Mouse (Mus musculus) layer of hippocampus, postnatal 10 days (tissue): ENCODE measurements around the gene Thoc7. TPM values are rescaled to one million over a fixed set of nuclear protein-coding genes. Genes with fewer than 3 reads are reported as not detected.
"Not testable (repeated sequence)": the region's sequence is repeated elsewhere in the genome, so short reads cannot be mapped to it uniquely, and the experiment has no call there.

Experiments
- DNase-seq, 2 experiments: peaks; one replicate each; pipeline ENCODE4 v3.0.0; 2021; ENCODE audit warnings: low spot score in 2 of 2
- long read RNA-seq: library from polyadenylated mRNA; stranded (forward); transcript quantifications from one replicate; pipeline ENCODE4 v2.0.0, GENCODE M21; 2023
- total RNA-seq, 2 experiments: library from RNA; stranded (reverse); gene quantifications; 2 replicates each; pipeline ENCODE4 v1.2.3; 2021

Thoc7 gene
- 100 to 1,000 TPM; 109 to 128 TPM for total RNA-seq
- long read RNA-seq, transcript Thoc7-210 (9 exons, 951 nt), result minor isoform, 8 of 118 reads
- long read RNA-seq, transcript Thoc7-201 (8 exons, 937 nt), result major isoform, 62 of 118 reads
- long read RNA-seq, partial matches to known transcripts, result 13 of 118 reads
- long read RNA-seq, other reads (novel, unspliced or antisense), result 35 of 118 reads

DNA sequence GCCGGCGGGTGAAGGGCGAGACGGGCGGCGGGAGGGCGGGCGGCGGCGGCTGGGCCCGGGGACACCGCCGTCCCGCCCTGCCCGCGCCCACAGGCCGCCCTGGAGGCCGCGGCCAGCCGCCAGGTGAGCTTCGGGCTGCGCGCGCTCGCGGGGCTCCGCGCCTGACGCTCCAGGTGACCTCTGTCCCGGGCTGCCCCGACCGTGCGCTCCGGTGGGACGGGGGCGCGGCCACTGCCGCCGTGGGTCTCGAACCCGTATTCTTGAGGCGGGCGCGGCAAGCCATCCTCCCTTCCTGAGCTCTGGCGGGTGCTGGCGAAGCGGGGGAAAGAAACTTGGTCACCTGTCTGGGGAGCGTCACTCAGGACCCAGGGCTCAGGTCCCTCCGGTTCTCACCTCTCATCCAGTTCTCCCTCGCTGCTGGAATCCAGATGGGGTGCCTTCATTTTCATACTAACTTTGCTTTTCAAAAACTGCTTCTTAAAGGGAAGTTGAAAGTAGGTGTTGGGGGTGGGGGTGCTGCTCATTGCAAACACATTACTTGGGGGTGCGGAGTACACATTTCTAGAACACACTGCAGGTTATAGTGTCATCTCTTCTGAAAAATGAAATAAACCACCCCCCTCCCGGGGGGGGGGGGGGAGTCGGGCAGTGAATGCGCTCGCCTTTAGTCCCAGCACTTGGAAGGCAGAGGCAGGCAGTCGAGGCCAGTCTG, at the start of gene Thoc7, which contains the start of gene Atxn7:
Gene Thoc7, minus strand, starts transcription at position 452 of the 712 bp plus-strand sequence.
Gene Atxn7, plus strand, starts transcription at position 40 of the 712 bp plus-strand sequence.
- DNase-seq, result peak; percentile 52 to 61

DNA sequence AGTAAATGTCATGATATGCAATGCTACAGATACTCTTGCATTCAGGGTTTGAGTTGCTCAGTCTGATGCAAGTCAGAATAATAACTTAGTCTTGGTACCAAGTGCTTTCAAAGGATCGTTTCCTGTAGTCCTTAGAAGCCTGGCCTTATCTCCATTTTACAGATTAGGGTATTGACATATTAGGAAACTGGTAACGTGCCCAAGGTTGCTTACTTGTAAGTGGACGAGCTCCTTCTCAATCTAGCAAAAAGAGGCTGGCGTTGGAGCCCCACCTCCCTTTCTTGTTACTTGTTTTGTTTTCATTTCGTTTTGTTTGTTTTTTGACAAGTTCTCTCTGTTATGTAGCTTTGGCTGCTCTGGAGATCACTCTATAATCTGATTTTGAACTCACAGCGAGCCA, 48.1 kb upstream of the Thoc7 start:
- no peak for DNase-seq

DNA sequence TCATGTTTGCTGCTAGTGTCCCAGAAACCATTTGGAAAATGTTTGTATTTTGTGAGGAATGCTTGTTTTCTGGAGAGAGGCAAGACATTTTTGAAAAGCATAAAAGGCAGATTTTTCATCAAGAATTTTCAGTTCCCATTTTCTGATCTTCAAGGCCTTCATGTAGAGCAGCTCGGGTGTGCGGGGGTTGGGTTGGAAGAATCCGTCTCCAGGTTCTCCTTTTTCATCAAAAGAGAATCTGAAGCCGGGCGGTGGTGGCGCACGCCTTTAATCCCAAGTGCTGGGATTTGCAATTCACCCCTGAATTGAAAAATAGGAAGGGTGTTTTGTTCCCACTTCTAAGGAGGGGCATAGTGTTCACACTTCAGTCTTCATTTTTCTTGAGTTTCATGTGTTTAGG, 41.1 kb upstream of the Thoc7 start:
- no peak for DNase-seq

DNA sequence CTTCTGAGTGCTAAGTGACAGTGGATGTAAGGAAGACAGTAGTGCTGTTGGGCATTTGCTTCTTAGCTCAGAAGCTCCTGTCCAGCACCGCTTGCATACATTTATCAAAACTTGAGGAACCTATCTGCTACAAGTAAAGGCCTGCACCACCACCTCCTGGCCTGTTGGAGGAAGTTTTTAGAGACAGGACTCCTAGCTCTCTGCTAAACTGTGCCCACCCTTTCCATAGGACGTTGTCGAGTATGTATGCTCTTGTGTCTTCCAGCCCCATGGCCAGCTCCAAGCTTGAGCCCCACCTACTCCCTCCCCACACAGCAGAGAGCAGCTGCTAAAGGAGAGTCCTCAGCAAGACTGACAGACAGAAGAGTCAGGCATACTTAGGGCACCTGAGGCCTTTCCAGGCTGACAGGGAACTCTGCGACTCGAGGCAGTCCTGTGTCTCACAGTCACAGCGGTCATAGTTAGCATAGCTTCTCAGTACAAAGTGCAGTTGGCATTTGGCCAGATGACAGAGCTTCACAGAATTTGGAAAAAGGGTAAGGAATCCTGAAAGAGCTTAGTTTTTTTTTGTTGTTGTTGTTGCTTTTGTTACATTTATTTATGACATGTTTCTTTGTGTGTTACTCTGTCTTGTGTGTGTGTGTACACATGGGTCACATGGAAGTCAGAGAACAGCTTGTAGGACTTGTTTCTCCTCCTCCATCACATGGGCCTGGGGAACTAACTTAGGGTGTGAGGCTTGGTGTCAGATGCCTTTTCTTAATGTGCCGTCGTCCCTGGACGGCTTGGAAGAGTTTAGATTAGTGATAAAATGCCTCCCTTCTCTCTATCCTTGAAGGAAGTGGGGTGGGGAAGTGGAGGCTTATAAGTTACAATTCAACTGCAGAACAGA, 33.8 kb upstream of the Thoc7 start:
- DNase-seq, result no peak

DNA sequence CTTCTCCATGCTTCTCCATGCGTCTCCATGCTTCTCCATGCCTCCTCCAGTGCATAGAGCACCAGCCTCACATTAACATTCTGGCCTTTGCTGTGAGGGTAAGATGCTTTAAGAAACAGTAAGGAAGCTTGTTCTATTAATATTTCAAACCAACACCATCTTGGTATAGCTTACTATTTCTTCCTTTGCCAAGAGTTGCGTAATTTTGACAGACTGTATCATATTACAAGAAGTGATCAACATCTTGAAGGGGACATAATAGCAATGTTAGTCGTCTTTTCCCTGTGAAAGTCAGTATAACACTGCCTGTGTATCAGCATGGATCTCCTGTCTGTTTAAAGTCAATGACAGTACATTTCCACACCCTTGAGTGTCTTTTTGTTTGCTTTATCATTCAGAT, 29.1 kb upstream of the Thoc7 start:
- no peak for DNase-seq

DNA sequence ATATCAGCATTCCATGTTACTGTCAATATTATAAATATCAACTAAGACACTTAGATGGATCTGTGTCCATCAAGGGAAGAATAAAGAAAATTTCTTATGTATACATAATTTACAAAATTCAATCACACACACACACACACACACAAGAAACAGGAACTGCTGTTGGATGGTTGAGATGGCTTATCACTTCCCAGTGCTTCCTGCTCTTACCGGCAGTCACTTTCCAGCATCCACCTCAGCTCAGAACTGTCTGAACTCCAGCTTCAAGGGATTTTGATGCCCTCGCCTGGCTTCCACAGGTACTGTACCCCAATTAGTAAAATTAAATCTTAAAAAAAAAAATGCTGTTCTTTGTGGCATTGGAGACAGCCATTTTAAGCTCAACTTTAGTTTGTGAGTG, 26.7 kb upstream of the Thoc7 start:
- DNase-seq, result no peak

DNA sequence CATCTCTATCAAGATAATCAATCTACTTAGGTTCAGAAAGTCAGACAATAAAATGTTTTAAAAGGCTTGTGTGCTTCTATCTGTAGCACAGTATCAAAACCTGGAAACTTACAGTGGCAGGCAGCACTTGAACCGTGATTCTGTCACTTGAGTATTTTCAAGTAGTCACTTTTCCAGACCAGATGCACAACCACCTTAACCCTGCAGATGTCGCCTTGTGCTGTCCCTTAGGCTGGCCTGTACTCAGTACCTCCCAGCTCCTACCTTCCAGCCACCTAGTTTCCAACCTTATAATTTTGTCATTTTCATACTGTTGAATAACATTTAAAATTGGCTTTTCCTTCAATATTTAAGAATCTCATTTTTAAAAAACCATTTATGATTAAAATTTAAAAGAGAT, 20.5 kb upstream of the Thoc7 start:
- DNase-seq, result no peak

DNA sequence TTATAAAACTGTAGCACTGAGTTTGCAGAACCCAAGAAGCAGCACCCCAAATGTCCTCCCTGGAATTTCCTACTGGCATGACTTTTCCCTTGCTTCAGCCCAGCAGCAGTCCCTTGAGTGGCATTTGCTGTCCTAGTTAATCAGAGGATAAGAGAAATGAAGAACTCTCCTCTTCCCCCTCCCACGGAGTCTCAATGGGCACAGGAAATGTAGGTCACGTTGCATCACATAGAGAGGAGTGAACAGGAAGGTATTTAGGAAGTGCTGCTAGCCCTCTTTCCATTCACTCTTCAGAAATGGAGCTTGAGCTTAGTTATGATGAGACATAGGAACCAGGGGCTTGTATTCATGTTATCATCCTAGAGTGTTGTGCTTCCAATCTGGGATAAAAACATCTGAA, 19.6 kb upstream of the Thoc7 start:
- DNase-seq, result no peak

DNA sequence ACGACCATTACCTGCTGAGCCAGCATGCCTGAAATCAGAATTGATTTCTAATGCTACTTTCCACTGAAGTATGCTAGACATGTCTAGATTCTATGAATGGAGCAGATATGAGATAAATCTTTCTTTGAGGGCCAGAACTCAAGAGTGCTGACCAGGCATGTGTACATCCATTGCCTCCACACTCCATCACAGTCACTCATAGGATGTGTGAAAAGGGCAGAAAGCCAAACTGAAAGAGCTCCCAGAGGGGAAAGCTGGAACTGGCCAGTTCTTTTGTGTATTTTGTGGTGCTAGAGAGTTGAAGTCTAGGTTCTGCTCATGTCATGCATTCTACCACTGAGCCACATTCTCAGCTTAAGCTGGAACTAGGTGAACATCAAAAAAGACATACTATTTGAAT, 15.8 kb upstream of the Thoc7 start:
- no peak for DNase-seq

DNA sequence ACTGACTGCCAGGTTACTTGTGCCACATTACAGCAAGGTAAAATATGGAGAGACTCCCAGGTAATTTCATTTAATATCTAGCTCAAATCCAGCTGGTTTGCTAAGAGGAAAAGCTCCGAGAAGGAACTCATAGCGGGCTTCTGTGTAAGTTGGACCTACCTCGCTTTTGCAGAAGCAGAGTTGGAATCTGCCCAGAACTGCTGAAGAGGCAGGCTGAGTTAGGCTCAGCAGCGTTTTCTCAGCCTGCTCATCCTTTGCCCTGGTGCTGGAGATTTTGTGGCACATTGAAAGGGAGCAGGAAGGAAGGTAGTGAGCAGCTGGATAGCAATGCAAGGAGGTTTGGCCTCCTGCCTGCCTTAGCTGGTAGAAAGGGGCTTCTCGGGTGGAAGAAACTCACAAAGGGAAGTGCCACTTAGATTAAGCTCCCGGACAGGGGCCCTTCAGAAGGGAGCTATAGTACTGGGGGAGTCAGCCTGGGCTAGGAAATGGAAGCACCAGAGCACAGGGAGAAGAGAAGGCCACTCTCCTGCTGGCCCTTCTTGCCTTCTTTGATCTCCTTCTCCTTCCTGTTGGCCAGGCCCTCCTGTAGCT, 10.1 kb upstream of the Thoc7 start:
- no peak for DNase-seq

DNA sequence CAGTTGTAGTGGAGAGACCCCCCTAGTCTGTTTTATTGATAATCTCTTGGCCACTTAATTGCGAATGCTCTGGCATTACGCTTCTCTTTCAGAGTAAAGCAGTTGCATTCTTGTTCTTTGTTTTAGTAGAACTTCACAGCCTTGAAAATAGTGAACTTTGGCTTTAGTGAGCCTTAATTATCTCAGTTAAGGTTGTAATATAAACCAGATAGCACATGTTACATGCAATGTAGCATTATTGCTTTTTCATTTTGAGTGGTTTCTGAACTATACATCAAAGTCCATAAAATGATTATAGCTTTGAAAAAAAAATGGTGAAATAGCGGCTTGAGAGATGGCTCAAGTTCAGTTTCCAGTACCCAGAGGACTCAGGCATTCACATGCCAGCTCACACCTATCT, 8.9 kb upstream of the Thoc7 start:
- no peak for DNase-seq

DNA sequence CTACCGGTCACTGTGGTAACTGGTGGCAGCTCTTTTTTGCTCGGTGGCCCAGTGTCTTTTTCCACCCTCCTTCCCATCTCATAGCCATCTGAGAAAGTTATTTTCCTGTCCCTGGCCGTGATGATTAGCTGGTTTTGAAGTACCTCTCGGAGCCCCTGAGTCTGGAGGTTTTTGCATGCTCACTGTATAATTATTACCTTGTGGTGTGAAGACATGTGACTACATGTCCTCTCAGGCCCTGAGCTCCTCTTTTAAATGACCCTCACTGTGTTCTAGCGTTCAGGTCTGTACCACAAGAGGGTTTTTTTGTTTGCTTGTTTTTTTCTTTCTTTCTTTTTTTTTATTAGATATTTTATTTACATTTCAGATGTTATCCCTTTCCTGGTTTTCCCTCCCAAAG, 6.8 kb upstream of the Thoc7 start:
- no peak for DNase-seq

DNA sequence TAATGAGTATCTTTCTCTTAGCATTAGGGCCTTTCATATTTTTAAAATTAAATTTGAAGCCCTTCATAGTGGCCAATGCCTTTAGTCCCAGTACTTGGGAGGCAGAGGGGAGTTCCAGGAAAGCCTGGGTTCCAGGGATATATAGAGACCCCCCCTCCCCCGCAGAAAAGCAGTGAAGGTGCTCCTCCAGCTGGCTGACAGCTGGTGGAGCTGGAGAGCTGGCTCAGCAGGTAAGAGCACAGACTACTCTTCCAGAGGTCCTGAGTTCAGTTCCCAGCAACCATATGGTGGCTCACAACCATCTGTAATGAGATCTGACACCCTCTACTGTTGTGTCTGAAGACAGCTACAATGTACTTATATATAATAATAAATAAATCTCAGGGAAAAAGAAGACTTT, 6.0 kb upstream of the Thoc7 start:
- DNase-seq, result no peak

DNA sequence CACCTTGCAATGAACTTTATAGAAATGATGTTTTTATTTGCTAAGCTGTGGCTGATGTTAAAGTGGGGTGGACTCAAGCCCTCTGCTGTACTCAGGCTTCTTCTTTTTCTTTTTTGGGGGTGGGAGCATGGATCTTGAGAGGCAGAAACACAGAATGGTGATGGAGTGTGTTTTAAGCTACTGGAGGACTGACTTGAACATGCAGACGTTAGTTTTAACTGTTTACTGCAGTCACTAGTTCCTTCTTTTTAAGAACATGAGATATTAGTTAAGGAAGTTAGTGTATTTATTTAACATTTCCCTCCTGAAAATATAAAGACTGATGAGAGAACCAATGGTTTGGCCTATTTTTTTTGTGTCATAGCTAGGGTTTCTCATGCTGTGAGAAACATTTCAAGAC, 1.9 kb upstream of the Thoc7 start:
- no peak for DNase-seq

DNA sequence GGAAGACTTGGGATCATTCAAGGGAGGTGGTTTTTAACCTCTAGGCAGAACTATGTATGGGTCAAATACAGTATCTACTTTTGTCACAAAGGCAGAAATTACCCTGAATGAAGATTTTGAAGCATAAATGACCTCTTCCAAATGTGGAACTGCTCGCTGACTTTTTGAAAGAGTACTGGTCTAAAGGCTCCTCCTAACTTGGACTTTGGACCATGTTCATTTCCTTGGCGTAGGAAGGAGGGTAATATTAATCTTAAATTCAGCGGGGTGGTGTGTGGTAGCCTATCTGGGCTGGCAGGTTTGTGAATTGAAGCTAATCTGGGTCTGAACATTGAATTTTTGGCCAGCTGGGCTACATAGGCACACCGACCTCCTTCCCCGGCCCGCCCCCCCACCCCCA, 824 bp upstream of the Thoc7 start:
- DNase-seq, result no peak

DNA sequence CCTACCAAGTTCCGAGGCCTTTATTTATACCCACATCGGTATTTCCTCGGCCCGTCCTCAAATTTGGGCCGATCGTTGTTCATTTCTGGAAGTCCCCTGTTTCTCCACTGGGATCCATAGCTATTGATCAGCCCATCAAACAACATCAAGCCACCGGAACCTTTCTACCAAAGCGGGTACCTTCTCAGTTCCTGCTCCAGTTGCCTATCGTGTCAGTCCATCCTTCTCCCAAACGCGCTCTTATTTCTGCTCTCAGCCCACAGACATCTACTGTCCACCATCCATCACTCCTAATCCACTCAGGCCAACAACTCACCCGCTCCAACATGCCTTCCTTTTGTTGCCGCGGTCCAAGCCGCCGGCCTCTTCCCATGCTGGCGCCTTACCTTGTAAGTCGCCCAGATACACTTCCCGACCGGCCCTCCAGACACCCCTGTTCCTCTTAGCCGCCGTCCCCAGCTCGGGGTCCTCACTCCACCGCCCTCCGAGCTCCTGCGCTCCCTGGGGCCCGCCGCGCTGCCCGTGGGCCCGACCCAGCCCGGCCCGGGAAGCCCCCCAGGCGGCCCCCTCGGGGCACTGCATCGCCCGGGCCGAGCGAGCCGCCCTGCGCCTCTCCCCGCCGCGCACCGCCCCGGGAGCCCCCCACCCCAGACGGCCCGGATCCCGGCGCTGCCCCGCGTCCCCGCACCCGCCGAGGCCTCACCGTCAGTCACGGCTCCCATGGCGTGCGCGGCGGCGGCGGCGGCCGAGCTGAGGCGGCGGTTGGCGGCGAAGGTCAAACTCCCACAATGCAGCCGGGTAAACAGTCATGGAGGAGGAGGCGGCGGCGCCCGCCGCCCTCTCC, 948 bp downstream of the Thoc7 start:
- DNase-seq, result peak; percentile 68 to 75

DNA sequence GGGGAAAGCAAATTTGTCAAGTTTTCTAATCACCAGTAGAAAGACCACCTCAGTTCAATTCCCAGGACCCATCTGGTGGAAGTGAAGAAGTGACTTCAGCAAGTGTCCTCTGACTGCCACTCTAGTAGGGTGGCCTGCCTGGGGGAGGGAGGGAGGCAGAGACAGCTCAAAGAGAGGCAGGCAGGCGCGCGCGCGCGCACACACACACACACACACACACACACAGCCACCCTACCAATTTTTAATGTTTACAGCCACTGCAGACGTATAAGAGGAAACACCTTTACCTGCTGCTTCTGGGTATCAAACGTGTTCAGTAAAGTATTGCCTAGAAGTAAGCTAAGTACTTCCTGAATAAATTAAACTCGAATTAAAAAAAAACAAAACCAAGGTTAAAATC, 1.6 kb downstream of the Thoc7 start:
- peak; percentile 15 to 33 for DNase-seq

DNA sequence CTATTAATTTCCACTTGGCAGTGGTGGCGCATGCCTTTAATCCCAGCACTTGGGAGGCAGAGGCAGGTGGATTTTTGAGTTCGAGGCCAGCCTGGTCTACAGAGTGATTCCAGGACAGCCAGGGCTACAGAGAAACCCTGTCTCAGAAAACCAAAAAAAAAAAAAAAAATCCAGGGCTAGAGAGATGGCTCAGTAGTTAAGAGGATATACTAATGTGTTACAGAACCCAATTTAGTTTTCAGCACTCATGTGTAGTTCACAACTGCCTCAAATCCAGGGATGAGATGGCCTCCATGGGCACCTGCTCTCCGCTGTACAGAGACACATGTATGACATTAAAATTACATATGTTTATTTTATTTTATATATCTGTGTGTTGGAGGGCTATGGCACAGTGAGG, 9.5 kb downstream of the Thoc7 start:
- DNase-seq, result not testable (repeated sequence)

DNA sequence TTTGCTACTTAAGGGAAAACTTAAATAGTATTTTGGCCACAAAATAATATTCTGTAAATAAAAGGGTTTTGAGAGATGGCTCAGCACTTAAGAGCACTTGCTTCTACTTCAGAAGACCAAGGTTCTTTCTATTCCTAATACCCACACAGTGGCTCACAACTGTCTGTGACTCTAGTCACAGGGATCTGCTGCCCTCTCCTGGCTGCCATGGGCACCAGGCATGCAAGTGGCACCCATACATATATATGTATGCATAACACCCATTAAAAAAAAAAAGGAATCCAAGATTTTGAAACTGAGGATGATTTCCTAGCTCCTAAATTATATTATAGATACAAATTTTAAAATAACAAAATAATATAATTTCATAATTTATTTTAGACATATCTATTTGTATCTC, 11.3 kb downstream of the Thoc7 start:
- peak; percentile 25 to 48 for DNase-seq

DNA sequence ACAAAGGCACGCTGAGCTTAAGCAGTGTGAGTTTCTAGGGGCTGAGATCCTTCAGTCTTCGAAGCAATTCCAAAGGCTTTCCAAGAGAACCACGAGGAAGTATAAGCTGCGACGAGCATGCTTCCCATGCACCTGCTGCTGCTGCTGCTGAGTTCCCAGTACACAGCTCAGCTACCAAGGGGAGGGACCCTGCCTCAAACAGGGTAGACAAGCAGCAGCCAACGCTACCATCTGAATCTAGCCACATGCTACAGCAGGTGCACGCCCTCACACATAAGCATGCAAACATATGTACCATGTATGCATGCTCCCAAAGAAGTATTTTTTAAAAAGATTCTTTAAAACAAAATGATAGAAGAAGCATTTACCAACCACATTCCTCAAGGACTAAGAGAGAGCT, 13.3 kb downstream of the Thoc7 start:
- DNase-seq, result no peak

DNA sequence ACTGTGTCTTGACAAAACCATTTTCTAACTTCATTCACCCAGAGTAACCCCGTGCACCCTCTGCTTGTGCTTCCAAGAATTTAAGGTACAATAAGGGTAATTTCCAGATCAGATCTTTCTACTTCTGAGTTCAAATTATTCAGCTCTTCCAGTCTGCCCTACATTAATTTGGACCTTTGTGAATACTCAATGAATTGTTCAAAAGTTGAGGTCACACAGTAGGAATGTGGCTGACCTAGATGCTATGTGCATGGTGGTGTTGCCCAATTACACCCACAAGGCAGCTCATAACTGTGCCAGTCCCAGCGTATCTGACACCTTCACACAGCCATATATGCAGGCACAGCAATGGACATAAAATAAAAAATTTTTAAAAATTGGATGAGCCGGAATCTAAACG, 17.0 kb downstream of the Thoc7 start:
- no peak for DNase-seq
